Mouse (Mus musculus) CH12.LX (cell line): ENCODE measurements around the gene Mex3d. TPM values are rescaled to one million over a fixed set of nuclear protein-coding genes. Genes with fewer than 3 reads are reported as not detected.

Source experiments
- DNase-seq: peaks from one replicate; pipeline ENCODE4 v3.0.0-alpha.2; 2013; ENCODE audit errors: extremely low read depth
- H3K27ac ChIP-seq: 2 replicates; pipeline ENCODE4 v1.5.1; 2012; ENCODE audit warnings: low read depth, mild to moderate bottlenecking, control low read depth, moderate library complexity; ENCODE audit not compliant: insufficient read depth
- H3K27me3 ChIP-seq: replicated peaks from 2 replicates; pipeline ENCODE3; 2012; ENCODE audit warnings: inconsistent platforms
- H3K36me3 ChIP-seq, 2 experiments: replicated peaks in 1 of 2; 2 replicates each; pipeline versions ENCODE3 to v1.6.1; 2012; ENCODE audit warnings: inconsistent platforms in 1 of 2, low read length in 1 of 2, mild to moderate bottlenecking in 1 of 2, mixed read lengths in 1 of 2, moderate library complexity in 1 of 2; ENCODE audit not compliant: control insufficient read depth in 1 of 2, insufficient read depth in 1 of 2
- H3K4me1 ChIP-seq, 2 experiments: 2 replicates each; pipeline ENCODE4 v1.6.1; 2012; ENCODE audit warnings: inconsistent platforms in 1 of 2, moderate library complexity in 1 of 2; ENCODE audit not compliant: insufficient read depth in 2 of 2, control insufficient read depth in 1 of 2
- H3K4me2 ChIP-seq: 2 replicates; pipeline ENCODE4 v1.6.1; 2012; ENCODE audit warnings: low read depth, mild to moderate bottlenecking, control low read depth; ENCODE audit not compliant: poor library complexity, insufficient read depth, severe bottlenecking
- H3K4me3 ChIP-seq, 3 experiments: fragments of 150-350 bp in 1 of 3; sonication (generic) in 1 of 3; replicated peaks in 1 of 3; 2 replicates each; pipeline versions ENCODE3 to v1.5.1; 2011 to 2012; ENCODE audit warnings: low read depth in 2 of 3, low read length in 2 of 3, mild to moderate bottlenecking in 2 of 3, moderate library complexity in 2 of 3, control low read depth in 1 of 3, improper control_type of control experiment in 1 of 3, inconsistent platforms in 1 of 3, mixed read lengths in 1 of 3; ENCODE audit not compliant: poor library complexity in 1 of 3
- H3K79me2 ChIP-seq: replicated peaks from 2 replicates; pipeline ENCODE4 v1.6.1; 2012; ENCODE audit warnings: mild to moderate bottlenecking, moderate library complexity; ENCODE audit not compliant: control insufficient read depth, poor library complexity, insufficient read depth, severe bottlenecking; ENCODE audit errors: extremely low read depth
- H3K9ac ChIP-seq: 2 replicates; pipeline ENCODE4 v1.6.1; 2012; ENCODE audit warnings: low read depth, mild to moderate bottlenecking, control low read depth, moderate library complexity; ENCODE audit not compliant: insufficient read depth
- H3K9me3 ChIP-seq: replicated peaks from 2 replicates; pipeline ENCODE3; 2012; ENCODE audit warnings: low read length, inconsistent platforms, mixed read lengths
- BHLHE40 ChIP-seq: IDR thresholded peaks from 2 replicates; pipeline ENCODE4 v1.6.1; 2011; ENCODE audit warnings: mild to moderate bottlenecking, low read depth, low read length, improper control_type of control experiment
- CHD1 ChIP-seq: IDR thresholded peaks from 2 replicates; pipeline ENCODE4 v1.6.1; 2012; ENCODE audit warnings: low read depth, low read length, improper control_type of control experiment, inconsistent platforms
- E2F4 ChIP-seq: IDR thresholded peaks from 2 replicates; pipeline ENCODE4 v1.6.1; 2011; ENCODE audit warnings: low read depth, low read length, improper control_type of control experiment; ENCODE audit not compliant: insufficient replicate concordance
- ELF1 ChIP-seq: IDR thresholded peaks from 2 replicates; pipeline ENCODE4 v1.6.1; 2014; ENCODE audit warnings: low read depth, mild to moderate bottlenecking, inconsistent platforms, low read length, improper control_type of control experiment
- EP300 ChIP-seq: IDR thresholded peaks from 2 replicates; pipeline ENCODE4 v1.6.1; 2011; ENCODE audit warnings: low read length, improper control_type of control experiment
- ETS1 ChIP-seq: conservative IDR thresholded peaks from 2 replicates; pipeline ENCODE4 v1.6.1; 2012; ENCODE audit warnings: low read depth, mild to moderate bottlenecking, inconsistent platforms, low read length, improper control_type of control experiment, moderate library complexity
- HCFC1 ChIP-seq: IDR thresholded peaks from 2 replicates; pipeline ENCODE4 v1.6.1; 2012; ENCODE audit warnings: low read depth, mild to moderate bottlenecking, inconsistent platforms, low read length, improper control_type of control experiment
- JUN ChIP-seq: IDR thresholded peaks from 2 replicates; pipeline ENCODE4 v1.6.1; 2011; ENCODE audit warnings: low read depth, mild to moderate bottlenecking, low read length, improper control_type of control experiment, moderate library complexity; ENCODE audit not compliant: insufficient read depth
- JUND ChIP-seq: conservative IDR thresholded peaks from 2 replicates; pipeline ENCODE4 v1.6.1; 2011; ENCODE audit warnings: low read depth, low read length, improper control_type of control experiment
- KAT2A ChIP-seq: IDR thresholded peaks from 2 replicates; pipeline ENCODE4 v1.6.1; 2012; ENCODE audit warnings: low read length, improper control_type of control experiment, inconsistent platforms; ENCODE audit not compliant: insufficient replicate concordance
- MAFK ChIP-seq: IDR thresholded peaks from 2 replicates; pipeline ENCODE4 v1.6.1; 2011; ENCODE audit warnings: low read length, improper control_type of control experiment; ENCODE audit not compliant: insufficient replicate concordance
- MAX ChIP-seq: IDR thresholded peaks from 2 replicates; pipeline ENCODE4 v1.6.1; 2011; ENCODE audit warnings: low read length, improper control_type of control experiment
- MEF2A ChIP-seq: IDR thresholded peaks from 2 replicates; pipeline ENCODE4 v1.6.1; 2014; ENCODE audit warnings: low read depth, mild to moderate bottlenecking, inconsistent platforms, low read length, improper control_type of control experiment, borderline replicate concordance
- MYC ChIP-seq: IDR thresholded peaks from 2 replicates; pipeline ENCODE4 v1.6.1; 2011; ENCODE audit warnings: low read depth, mild to moderate bottlenecking, improper control_type of control experiment, low read length
- NELFE ChIP-seq: IDR thresholded peaks from 2 replicates; pipeline ENCODE4 v1.6.1; 2011; ENCODE audit warnings: low read depth, low read length, improper control_type of control experiment
- NRF1 ChIP-seq: IDR thresholded peaks from 2 replicates; pipeline ENCODE4 v1.6.1; 2014; ENCODE audit warnings: low read depth, mild to moderate bottlenecking, inconsistent platforms, low read length, improper control_type of control experiment, moderate library complexity
- PAX5 ChIP-seq: IDR thresholded peaks from 2 replicates; pipeline ENCODE4 v1.6.1; 2012; ENCODE audit warnings: low read length, inconsistent platforms, mixed read lengths
- POLR2A ChIP-seq: IDR thresholded peaks from 2 replicates; pipeline ENCODE4 v1.6.1; 2011; ENCODE audit warnings: low read depth, mild to moderate bottlenecking, improper control_type of control experiment, low read length
- POLR2AphosphoS2 ChIP-seq: IDR thresholded peaks from 2 replicates; pipeline ENCODE4 v1.6.1; 2011; ENCODE audit warnings: low read depth, low read length, improper control_type of control experiment
- RAD21 ChIP-seq: IDR thresholded peaks from 2 replicates; pipeline ENCODE4 v1.6.1; 2011; ENCODE audit warnings: low read depth, mild to moderate bottlenecking, low read length, improper control_type of control experiment, moderate library complexity
- SIN3A ChIP-seq: IDR thresholded peaks from 2 replicates; pipeline ENCODE4 v1.6.1; 2012; ENCODE audit warnings: low read length, improper control_type of control experiment, inconsistent platforms
- SMC3 ChIP-seq: IDR thresholded peaks from 2 replicates; pipeline ENCODE4 v1.6.1; 2011; ENCODE audit warnings: low read depth, low read length, improper control_type of control experiment
- TBP ChIP-seq: conservative IDR thresholded peaks from 2 replicates; pipeline ENCODE4 v1.6.1; 2011; ENCODE audit warnings: low read depth, low read length, improper control_type of control experiment
- TCF12 ChIP-seq: IDR thresholded peaks from 2 replicates; pipeline ENCODE4 v1.6.1; 2014; ENCODE audit warnings: low read depth, mild to moderate bottlenecking, inconsistent platforms, low read length, improper control_type of control experiment
- USF1 ChIP-seq: IDR thresholded peaks from 2 replicates; pipeline ENCODE4 v1.6.1; 2014; ENCODE audit warnings: low read depth, mild to moderate bottlenecking, inconsistent platforms, low read length, improper control_type of control experiment
- USF2 ChIP-seq: conservative IDR thresholded peaks from 2 replicates; pipeline ENCODE4 v1.6.1; 2011; ENCODE audit warnings: low read depth, low read length, improper control_type of control experiment
- ZC3H11A ChIP-seq: IDR thresholded peaks from 2 replicates; pipeline ENCODE4 v1.6.1; 2012; ENCODE audit warnings: low read depth, mild to moderate bottlenecking, inconsistent platforms, low read length, improper control_type of control experiment
- ZKSCAN1 ChIP-seq: IDR thresholded peaks from 2 replicates; pipeline ENCODE4 v1.6.1; 2012; ENCODE audit warnings: low read depth, inconsistent platforms, low read length, improper control_type of control experiment, borderline replicate concordance
- ZMIZ1 ChIP-seq: IDR thresholded peaks from 2 replicates; pipeline ENCODE4 v1.6.1; 2012; ENCODE audit warnings: low read depth, mild to moderate bottlenecking, inconsistent platforms, low read length, improper control_type of control experiment
- ZNF384 ChIP-seq: IDR thresholded peaks from 2 replicates; pipeline ENCODE4 v1.6.1; 2012; ENCODE audit warnings: low read depth, low read length, improper control_type of control experiment, inconsistent platforms
- dilution Hi-C: fragments of 300-500 bp; cut with MboI; formaldehyde crosslinking; loops from 2 replicates; pipeline ENCODE4 v1.14.3; 2020; ENCODE audit warnings: low sequenced_read_pairs; ENCODE audit not compliant: extremely low pct_unique_long_range_greater_than_20kb, extremely low pct_ligation_motif_present
- in situ Hi-C: fragments of 300-500 bp; cut with MboI; formaldehyde crosslinking; loops from 3 replicates; pipeline ENCODE4 v1.14.3; 2019; ENCODE audit warnings: low sequenced_read_pairs, low pct_ligation_motif_present, low pct_unique_long_range_greater_than_20kb, mixed read lengths
- polyA plus RNA-seq: library from polyadenylated mRNA; unstranded; fragments of >175 nt; gene quantifications from 2 replicates; pipeline ENCODE4 v1.2.1, GENCODE M21; 2012; ENCODE audit warnings: low read depth; ENCODE audit not compliant: insufficient read length
- total RNA-seq, 2 experiments: library from RNA; depleted of rRNA; stranded (reverse); fragments of 300-350 nt in 1 of 2; fragments of >200 nt in 1 of 2; gene quantifications; 2 replicates each; pipeline ENCODE4 v1.2.3; 2012 to 2014

Mex3d gene
- total and polyA plus RNA-seq, 3 experiments, result 5.9 to 8.5 (median 6.6) TPM

DNA sequence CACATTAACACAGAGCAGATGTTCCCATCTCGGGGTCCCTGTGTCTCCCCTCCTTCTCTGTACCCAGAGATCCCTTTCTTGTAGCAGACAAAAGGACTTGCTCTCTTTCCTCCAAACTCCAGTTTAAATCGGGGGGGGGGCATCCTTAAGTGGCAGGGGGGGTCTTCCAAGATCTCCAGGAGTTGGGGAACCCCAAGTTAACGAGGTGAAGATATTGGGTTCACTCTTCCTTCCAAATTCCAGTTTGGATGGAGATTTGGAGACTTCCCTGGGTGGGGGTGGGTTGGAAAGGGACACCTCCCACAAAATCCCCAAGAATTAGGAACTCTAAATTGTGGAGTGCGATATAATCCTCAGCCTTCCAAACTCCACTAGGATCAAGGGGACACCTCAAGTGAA is 44.9 kb upstream of the Mex3d start:
- Histone ChIP-seq H3K9me3 (no peaks in the 10 kb centered on the region), H3K36me3 (peaks cover 26 to 34% of the 10 kb centered on the region in 2 experiments), H3K27ac (peak overlapping the region; percentile 96), H3K4me3 (peak overlapping the region; percentile 97 to 99 (median 97)), H3K79me2 (peaks cover 52% of the 10 kb centered on the region), H3K4me1 (peaks cover 30 to 56% of the 10 kb centered on the region in 2 experiments), H3K9ac (peak overlapping the region; percentile 99), H3K27me3 (no peaks in the 10 kb centered on the region), H3K4me2 (peak overlapping the region; percentile 82)
- DNase-seq, result no peak
- TF ChIP-seq CHD1, result peak; percentile 82; the same call in 1 of the 2 replicates
- TF ChIP-seq ZMIZ1, result peak; percentile 53; the same call in 1 of the 2 replicates
- no peak for TF ChIP-seq MEF2A
- TF ChIP-seq TCF12, result 0 out of 2 replicates have a peak, but pooled peaks have one; percentile 9
- no peak for TF ChIP-seq SIN3A
- TF ChIP-seq BHLHE40, result no peak
- TF ChIP-seq JUN, result no peak
- TF ChIP-seq RAD21, result no peak
- TF ChIP-seq MAX, result no peak
- in situ Hi-C loops (loop anchor here (25.0 kb wide), 1 partner anchor 255 kb away; the partner anchor contains the start of gene Mknk2), dilution Hi-C loops (no loop called here)

DNA sequence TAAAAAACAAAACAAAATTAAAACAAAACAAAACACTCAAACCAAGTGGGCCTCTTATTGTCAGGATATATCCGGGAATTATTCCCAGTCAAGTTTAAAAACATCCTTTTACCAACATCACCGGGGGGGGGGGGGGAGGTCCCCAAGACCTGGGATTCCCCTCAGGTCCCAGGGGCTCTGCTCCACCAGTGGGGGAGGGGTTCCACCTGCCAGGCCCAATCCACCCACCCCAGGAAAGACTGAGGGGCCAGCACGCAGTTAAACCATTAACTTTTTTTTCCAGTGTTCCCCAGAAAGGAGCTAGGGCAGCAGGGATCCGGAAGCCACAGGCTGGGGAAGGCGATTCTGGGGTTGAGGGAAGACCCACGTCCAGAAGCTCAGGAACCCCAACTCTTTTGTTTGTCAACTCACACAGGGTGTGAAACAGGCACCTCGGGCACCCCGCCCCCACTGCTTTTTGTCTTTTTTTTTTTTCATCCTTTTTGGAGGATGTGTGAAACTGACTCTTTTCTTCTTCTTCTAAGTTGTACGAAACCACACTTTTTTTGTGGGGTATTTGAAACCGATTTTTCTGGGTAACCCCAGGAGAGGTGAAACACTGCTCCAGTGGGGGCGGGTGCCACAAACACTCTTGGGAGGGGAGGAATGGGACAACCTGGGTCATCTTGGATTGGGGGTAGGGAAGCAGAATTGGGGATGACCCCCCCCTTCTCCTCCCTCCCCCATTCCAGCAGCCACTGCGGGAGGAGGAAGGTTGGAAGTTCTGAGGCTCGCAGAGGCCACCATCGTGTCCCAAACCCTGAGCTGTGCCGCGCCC is 44.3 kb upstream of the Mex3d start:
- Histone ChIP-seq H3K27me3 (no peaks in the 10 kb centered on the region), H3K27ac (peak overlapping the region; percentile 96), H3K9ac (peak overlapping the region; percentile 99), H3K4me2 (peak overlapping the region; percentile 82), H3K9me3 (peaks cover 2% of the 10 kb centered on the region), H3K79me2 (peaks cover 56% of the 10 kb centered on the region), H3K36me3 (peaks cover 32 to 40% of the 10 kb centered on the region in 2 experiments), H3K4me3 (peak overlapping the region; percentile 97 to 99 (median 97)), H3K4me1 (peaks cover 30 to 59% of the 10 kb centered on the region in 2 experiments)
- in situ Hi-C loops, result loop anchor here (25.0 kb wide), 1 partner anchor 256 kb away; the partner anchor contains the start of gene Mknk2
- dilution Hi-C loops, result no loop called here
- peak; percentile 56 for DNase-seq
- no peak for TF ChIP-seq POLR2AphosphoS2
- TF ChIP-seq SMC3, result no peak
- TF ChIP-seq ZKSCAN1, result no peak
- TF ChIP-seq PAX5, result no peak
- TF ChIP-seq MEF2A, result peak; percentile 45; the same call in 1 of the 2 replicates
- TF ChIP-seq ZMIZ1, result no peak
- TF ChIP-seq KAT2A, result no peak
- TF ChIP-seq ZC3H11A, result no peak
- TF ChIP-seq TBP, result no peak
- TF ChIP-seq HCFC1, result no peak
- peak; percentile 37; the same call in 1 of the 2 replicates for TF ChIP-seq TCF12
- no peak for TF ChIP-seq MYC
- peak; percentile 27; the same call in 1 of the 2 replicates for TF ChIP-seq POLR2A
- TF ChIP-seq USF1, result no peak
- no peak for TF ChIP-seq NRF1
- peak; percentile 95 for TF ChIP-seq ZNF384
- TF ChIP-seq USF2, result no peak
- TF ChIP-seq JUND, result no peak
- TF ChIP-seq EP300, result no peak; the same call in 1 of the 2 replicates
- no peak for TF ChIP-seq NELFE
- TF ChIP-seq E2F4, result no peak
- no peak for TF ChIP-seq CHD1
- peak; percentile 44; the same call in 1 of the 2 replicates for TF ChIP-seq ETS1
- no peak for TF ChIP-seq MAFK
- TF ChIP-seq ELF1, result no peak
